ENCODE assay signal across 18 mouse cellular contexts in genomic region chr9:111352646-111353045, GRCm38 (mm10). TPM values are rescaled to one million over a fixed set of nuclear protein-coding genes. Genes with fewer than 3 reads are reported as not detected.
DNase-seq lines count a peak whose midpoint lies in the region; ATAC-seq lines count a peak whose summit lies in the region.
"Had no signal": no experiment of that assay in that cellular context is flagged by ENCODE, and none has a peak within 500 bp of the region (broad histone marks: within the 10 kb centered on the region; RNA-seq: fewer than 3 reads in every experiment).

No protein-coding gene starts in this region.

- ATAC-seq in hindbrain, embryonic 13.5 days (ENCODE audit: low FRiP score) = no peak
- no peak for ATAC-seq in hindbrain, embryonic 11.5 days (ENCODE audit: low FRiP score)
- no peak for ATAC-seq in midbrain, embryonic 15.5 days (replicated peaks)

- H3K4me3 ChIP-seq in hindbrain, embryonic 13.5 days = peak overlapping the region; percentile 2; the same call in 1 of the 2 replicates
- H3K4me3 ChIP-seq in hindbrain, embryonic 11.5 days (ENCODE audit: low read depth, low read length) = no peak overlapping the region
- H3K4me3 ChIP-seq in midbrain, embryonic 15.5 days = peak overlapping the region; percentile 30
- H3K4me3 ChIP-seq: embryonic facial prominence, embryonic 13.5 days; heart, embryonic 12.5 days; limb, embryonic 13.5 days; liver, embryonic 13.5 days; lung, embryonic 15.5 days had no signal

- no peak overlapping the region for H3K27ac ChIP-seq in hindbrain, embryonic 13.5 days
- no peak overlapping the region for H3K27ac ChIP-seq in hindbrain, embryonic 11.5 days (ENCODE audit: low read depth, low read length)
- 0 out of 2 replicates have a peak overlapping the region, but pooled peaks have one; percentile 84 for H3K27ac ChIP-seq in midbrain, embryonic 15.5 days
- H3K27ac ChIP-seq: embryonic facial prominence, embryonic 13.5 days; limb, embryonic 13.5 days; liver, embryonic 13.5 days; lung, embryonic 15.5 days; neural tube, embryonic 15.5 days had no signal

- H3K4me1 ChIP-seq in hindbrain, embryonic 13.5 days (replicated peaks) = peaks cover 12% of the 10 kb centered on the region
- H3K4me1 ChIP-seq in hindbrain, embryonic 11.5 days (replicated peaks; ENCODE audit: control insufficient read depth, insufficient read depth, low read length) = no peaks in the 10 kb centered on the region
- peaks cover 25% of the 10 kb centered on the region for H3K4me1 ChIP-seq in midbrain, embryonic 15.5 days
- H3K4me1 ChIP-seq: embryonic facial prominence, embryonic 13.5 days; limb, embryonic 13.5 days; liver, embryonic 13.5 days; lung, embryonic 15.5 days had no signal

- H3K4me2 ChIP-seq in hindbrain, embryonic 13.5 days = peak overlapping the region; percentile 34
- H3K4me2 ChIP-seq in hindbrain, embryonic 11.5 days (replicated peaks; ENCODE audit: low read depth, low read length) = no peak overlapping the region
- peak overlapping the region; percentile 51 for H3K4me2 ChIP-seq in midbrain, embryonic 15.5 days
- H3K4me2 ChIP-seq: embryonic facial prominence, embryonic 13.5 days; heart, embryonic 12.5 days; limb, embryonic 13.5 days; liver, embryonic 13.5 days; lung, embryonic 15.5 days had no signal

- no peak overlapping the region for H3K9ac ChIP-seq in hindbrain, embryonic 13.5 days
- H3K9ac ChIP-seq in hindbrain, embryonic 11.5 days (ENCODE audit: low read depth, low read length) = no peak overlapping the region
- H3K9ac ChIP-seq in midbrain, embryonic 15.5 days = no peak overlapping the region
- H3K9ac ChIP-seq: embryonic facial prominence, embryonic 13.5 days; heart, embryonic 12.5 days; limb, embryonic 13.5 days; liver, embryonic 13.5 days; lung, embryonic 15.5 days; neural tube, embryonic 15.5 days had no signal

- 73% methylated on average over 3 of the region's 3 CpGs for WGBS in hindbrain, embryonic 13.5 days
- WGBS in hindbrain, embryonic 11.5 days = 85% methylated on average over 3 of the region's 3 CpGs
- 72% methylated on average over 3 of the region's 3 CpGs for WGBS in midbrain, embryonic 15.5 days

- no peaks in the 10 kb centered on the region for H3K27me3 ChIP-seq in hindbrain, embryonic 13.5 days
- no peaks in the 10 kb centered on the region for H3K27me3 ChIP-seq in hindbrain, embryonic 11.5 days (ENCODE audit: control insufficient read depth, insufficient read depth, low read length)
- H3K27me3 ChIP-seq in midbrain, embryonic 15.5 days (replicated peaks) = no peaks in the 10 kb centered on the region
- H3K27me3 ChIP-seq: embryonic facial prominence, embryonic 13.5 days; heart, embryonic 12.5 days; limb, embryonic 13.5 days; liver, embryonic 13.5 days; lung, embryonic 15.5 days; neural tube, embryonic 15.5 days had no signal

- no peaks in the 10 kb centered on the region for H3K36me3 ChIP-seq in hindbrain, embryonic 13.5 days
- H3K36me3 ChIP-seq in hindbrain, embryonic 11.5 days (ENCODE audit: control insufficient read depth, insufficient read depth, low read length) = no peaks in the 10 kb centered on the region
- no peaks in the 10 kb centered on the region for H3K36me3 ChIP-seq in midbrain, embryonic 15.5 days (replicated peaks)
- H3K36me3 ChIP-seq: embryonic facial prominence, embryonic 13.5 days; heart, embryonic 12.5 days; limb, embryonic 13.5 days; liver, embryonic 13.5 days; lung, embryonic 15.5 days; neural tube, embryonic 15.5 days had no signal

- DNase-seq in hindbrain, embryonic 11.5 days (ENCODE audit: low spot score) = no peak
- DNase-seq in adrenal gland, adult 8-10 months = peak; percentile 50
- peak; percentile 49 for DNase-seq in adrenal gland, postnatal 10 days
- no peak for DNase-seq in gastrocnemius, postnatal 10 days
- DNase-seq in urinary bladder, postnatal 4 days (ENCODE audit: low spot score in 2 of 2) = no peak
- DNase-seq: cerebellum, postnatal 10 days; heart, postnatal 14 days; kidney, adult 11 months; liver, embryonic 13.5 days; lung, postnatal 4 days; thymus, adult 2 months had no signal

- no peaks in the 10 kb centered on the region for H3K9me3 ChIP-seq in hindbrain, embryonic 13.5 days
- H3K9me3 ChIP-seq in hindbrain, embryonic 11.5 days (ENCODE audit: control insufficient read depth, low read length) = no peaks in the 10 kb centered on the region
- no peaks in the 10 kb centered on the region for H3K9me3 ChIP-seq in midbrain, embryonic 15.5 days
- H3K9me3 ChIP-seq: embryonic facial prominence, embryonic 13.5 days; heart, embryonic 12.5 days; limb, embryonic 13.5 days; liver, embryonic 13.5 days; lung, embryonic 15.5 days; neural tube, embryonic 15.5 days had no signal

RNA-seq across cellular contexts. Expression of gene Trank1, which starts 41.1 kb away (rescaled TPM):
- polyA plus RNA-seq in hindbrain, embryonic 13.5 days (2015; fragmentation: Nextera tagmentation; extraction: Ambion mirVana) = 4.3 TPM in 2 replicates
- polyA plus RNA-seq in hindbrain, embryonic 11.5 days (2014; fragmentation: Nextera tagmentation; extraction: Ambion mirVana) = 0.12 and 0.27 TPM in 2 replicates
- 100 to 1,000 TPM in 2 of 4 experiments, 10 to 100 TPM in 2; 44.9 to 312 (median 173) TPM for total RNA-seq in adrenal gland, adult 8-10 months (2022)
- 10 to 100 TPM; 44.7 to 51.7 TPM for total RNA-seq in adrenal gland, postnatal 10 days (2021)
- 13.9 and 15.8 TPM in 2 replicates for polyA plus RNA-seq in midbrain, embryonic 15.5 days (2015; fragmentation: Nextera tagmentation; extraction: Ambion mirVana)
- total RNA-seq in gastrocnemius, postnatal 10 days (2021) = under 1 TPM; 0.49 to 0.52 TPM
- total RNA-seq: heart, postnatal 14 days had no signal
- polyA plus RNA-seq: liver, embryonic 13.5 days had no signal

Comparison
In these comparisons a context has a peak if more than half of its experiments do, and no peak if none do; other contexts are left out.
1. DNase-seq: peak in adrenal gland, adult 8-10 months (single experiment) and adrenal gland, postnatal 10 days (single experiment); none in hindbrain, embryonic 11.5 days (single experiment), gastrocnemius, postnatal 10 days (single experiment) and urinary bladder, postnatal 4 days (0 of 2).
2. RNA of gene Trank1, which starts 41.1 kb away (total RNA-seq): 44.9 to 312 TPM in adrenal gland, adult 8-10 months and 44.7 to 51.7 TPM in adrenal gland, postnatal 10 days; 0.49 to 0.52 TPM in gastrocnemius, postnatal 10 days; every median in the first group is over 10 times any median in the second.